Mouse (Mus musculus) thymus, adult 2 months (tissue): Measurements from ENCODE around the gene Lrrc47. TPM values are rescaled to one million over a fixed set of nuclear protein-coding genes. Genes with fewer than 3 reads are reported as not detected.

Source experiments
- DNase-seq: peaks from one replicate; pipeline ENCODE4 v3.0.0; 2021
- H3K27ac ChIP-seq: fragments of 200-500 bp; 2 replicates; pipeline ENCODE4 v1.5.1; 2012; ENCODE audit warnings: low read length, control low read depth; ENCODE audit not compliant: control insufficient read depth, insufficient read depth
- H3K27me3 ChIP-seq: fragments of 200-500 bp; 2 replicates; pipeline ENCODE4 v1.6.1; 2012; ENCODE audit warnings: mild to moderate bottlenecking, low read length, moderate library complexity, mixed read lengths; ENCODE audit not compliant: control insufficient read depth, insufficient read depth
- H3K36me3 ChIP-seq: fragments of 200-500 bp; 2 replicates; pipeline ENCODE4 v1.6.1; 2012; ENCODE audit warnings: mild to moderate bottlenecking, low read length, moderate library complexity; ENCODE audit not compliant: control insufficient read depth, insufficient read depth
- H3K4me1 ChIP-seq: fragments of 200-500 bp; replicated peaks from 2 replicates; pipeline ENCODE4 v1.6.1; 2012; ENCODE audit warnings: low read length; ENCODE audit not compliant: control insufficient read depth, insufficient read depth
- H3K4me3 ChIP-seq: fragments of 200-500 bp; 2 replicates; pipeline ENCODE4 v1.5.1; 2012; ENCODE audit warnings: mild to moderate bottlenecking, low read length, control low read depth, moderate library complexity; ENCODE audit not compliant: control insufficient read depth, insufficient read depth
- CTCF ChIP-seq: fragments of 200-500 bp; IDR thresholded peaks from 2 replicates; pipeline ENCODE4 v1.5.1; 2012; ENCODE audit warnings: mild to moderate bottlenecking, control low read depth, low read length, moderate library complexity, borderline replicate concordance; ENCODE audit not compliant: control insufficient read depth, poor library complexity, insufficient read depth; ENCODE audit errors: extremely low read depth
- POLR2A ChIP-seq: fragments of 200-500 bp; IDR thresholded peaks from 2 replicates; pipeline ENCODE4 v1.6.1; 2012; ENCODE audit warnings: mild to moderate bottlenecking, low read length, control low read depth, moderate library complexity; ENCODE audit not compliant: control insufficient read depth, poor library complexity, insufficient read depth; ENCODE audit errors: extremely low read depth
- WGBS: fragments of 180-500 bp; shearing (Covaris S2); methylation state at CpG from one replicate; pipeline ENCODE4 v1.1.7; 2018; 5-methylcytosine and 5-hydroxymethylcytosine counted together
- polyA plus RNA-seq: library from polyadenylated mRNA; depleted of rRNA; stranded (reverse); fragments of >200 nt; gene quantifications from 2 replicates; pipeline ENCODE4 v1.2.3, GENCODE M21; 2012; rRNA removed

Lrrc47 gene
- polyA plus RNA-seq, result 118 and 144 TPM in 2 replicates

DNA sequence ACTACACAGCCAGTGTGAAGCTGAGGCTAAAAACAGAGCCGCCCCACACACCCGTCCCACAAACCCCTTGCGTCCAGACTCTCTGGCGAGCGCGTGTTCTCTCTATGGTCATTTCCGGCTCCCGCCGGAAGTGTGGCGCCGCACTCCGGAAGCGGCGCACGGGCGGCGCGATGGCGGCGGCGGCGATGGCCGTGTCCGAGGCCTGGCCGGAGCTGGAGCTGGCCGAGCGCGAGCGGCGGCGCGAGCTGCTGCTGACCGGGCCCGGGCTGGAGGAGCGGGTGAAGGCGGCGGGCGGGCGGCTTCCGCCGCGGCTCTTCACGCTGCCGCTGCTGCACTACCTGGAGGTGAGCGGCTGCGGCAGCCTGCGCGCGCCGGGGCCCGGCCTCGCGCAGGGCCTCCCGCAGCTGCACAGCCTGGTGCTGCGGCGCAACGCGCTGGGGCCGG, at the start of gene Lrrc47:
Gene Lrrc47 (plus strand): TSS at position 86 of the 444 bp plus-strand sequence.
- peak; percentile 79 for DNase-seq
- H3K4me3 ChIP-seq, result peak within 1 kb of the TSS; percentile 96
- TF ChIP-seq POLR2A (peak; percentile 76; the same call in 1 of the 2 replicates), CTCF (no peak)
- H3K27ac ChIP-seq, result no peak within 1 kb of the TSS
- WGBS, result under 1% methylated on average over 59 of the region's 59 CpGs
- no peaks in the 10 kb centered on the region for H3K27me3 ChIP-seq
- H3K36me3 ChIP-seq, result peaks cover 5% of the 10 kb centered on the region
- H3K4me1 ChIP-seq, result peaks cover 23% of the 10 kb centered on the region

DNA sequence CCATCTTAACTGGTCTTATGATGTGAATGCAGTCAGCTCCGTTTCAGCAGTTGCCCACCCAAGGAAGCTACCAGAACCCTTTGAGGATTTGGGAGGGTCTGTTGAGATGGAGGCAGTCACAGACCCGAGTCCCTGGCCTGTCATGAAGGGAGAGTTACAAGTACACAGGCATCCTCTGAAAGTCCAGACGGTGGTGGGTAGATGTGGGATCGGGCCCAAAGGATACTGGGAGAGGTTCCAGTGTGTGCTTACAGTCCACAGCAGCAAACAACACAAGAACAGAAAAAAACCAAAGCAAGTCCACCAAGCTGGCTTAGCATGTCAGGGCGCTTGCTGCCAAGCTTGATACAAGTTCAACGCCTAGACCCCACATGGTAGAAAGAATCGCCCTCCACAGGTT, 48.9 kb upstream of the Lrrc47 start:
- Histone ChIP-seq H3K36me3 (peaks cover 12% of the 10 kb centered on the region; the same call in 1 of the 2 replicates), H3K4me3 (no peak overlapping the region), H3K4me1 (peaks cover 5% of the 10 kb centered on the region), H3K27ac (no peak overlapping the region), H3K27me3 (no peaks in the 10 kb centered on the region)
- DNase-seq, result no peak
- TF ChIP-seq POLR2A (no peak), CTCF (no peak)
- WGBS, result 95% methylated on average over 7 of the region's 7 CpGs

DNA sequence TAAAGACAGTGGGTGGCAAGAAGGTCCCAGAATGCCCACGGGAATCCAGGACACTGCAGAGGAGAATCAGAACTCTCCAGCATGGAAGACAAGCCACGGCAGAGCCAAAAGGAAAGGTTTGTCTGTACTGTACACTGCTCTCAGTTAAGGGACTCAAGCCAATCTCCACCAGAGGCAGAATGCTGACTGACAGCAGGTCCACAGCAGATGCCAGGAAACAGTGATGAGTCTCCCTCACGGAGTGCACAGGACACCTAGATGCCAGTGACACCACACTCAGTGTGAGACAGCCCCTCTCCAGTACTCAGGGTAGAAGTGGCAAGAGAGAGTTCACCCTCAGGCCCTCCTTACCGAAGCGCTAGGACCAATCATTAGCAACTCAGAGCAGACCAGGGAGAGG, 44.9 kb upstream of the Lrrc47 start:
- 92% methylated on average over 5 of the region's 5 CpGs for WGBS
- peaks cover 9% of the 10 kb centered on the region for H3K36me3 ChIP-seq

DNA sequence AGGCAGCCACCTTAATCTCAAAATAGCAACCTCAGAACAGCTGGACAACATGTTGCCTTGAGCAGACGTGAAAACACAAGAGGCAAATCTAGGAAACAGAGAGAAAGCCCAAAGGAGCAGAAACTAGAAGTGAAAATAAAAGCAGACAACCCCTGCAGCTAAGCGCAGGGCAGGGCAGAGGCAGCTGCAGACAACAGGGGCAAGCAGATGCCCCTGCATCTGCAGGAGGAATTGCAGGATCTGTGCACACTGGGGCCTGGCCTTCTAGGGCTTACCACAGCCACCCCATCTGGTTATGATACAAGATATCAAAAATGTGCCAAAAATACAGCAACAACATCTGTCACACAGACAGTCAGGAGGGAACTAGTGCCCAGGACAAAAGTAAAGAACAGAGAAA, 44.0 kb upstream of the Lrrc47 start:
- no peak for DNase-seq
- TF ChIP-seq CTCF, result no peak
- no peak for TF ChIP-seq POLR2A
- Histone ChIP-seq H3K4me1 (no peaks in the 10 kb centered on the region), H3K36me3 (peaks cover 6% of the 10 kb centered on the region), H3K27ac (no peak overlapping the region), H3K4me3 (no peak overlapping the region), H3K27me3 (no peaks in the 10 kb centered on the region)
- WGBS, result 91% methylated on average over 2 of the region's 2 CpGs

More for the DNA sequence above, 44.9 kb upstream of the Lrrc47 start:
- no peak for DNase-seq
- Histone ChIP-seq H3K4me1 (no peaks in the 10 kb centered on the region), H3K27me3 (no peaks in the 10 kb centered on the region), H3K27ac (no peak overlapping the region), H3K4me3 (no peak overlapping the region)
- no peak for TF ChIP-seq POLR2A
- TF ChIP-seq CTCF, result no peak

DNA sequence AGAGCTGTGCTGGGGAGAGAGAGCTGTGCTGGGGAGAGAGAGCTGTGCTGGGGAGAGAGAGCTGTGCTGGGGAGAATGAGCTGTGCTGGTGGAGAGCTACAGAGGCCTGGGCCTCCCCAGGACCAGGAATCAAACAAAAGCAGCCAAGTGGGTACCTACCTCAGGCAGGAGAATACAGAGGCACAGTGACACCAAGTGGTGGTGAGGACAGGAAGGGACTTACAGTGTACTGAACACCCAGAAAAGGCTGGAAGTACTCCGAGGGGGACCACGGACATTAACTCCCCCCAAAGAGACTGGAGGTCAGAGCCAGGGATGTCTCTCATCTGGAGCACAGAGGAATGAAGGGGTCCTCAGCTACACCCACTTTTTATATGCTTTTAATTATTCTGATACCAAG, 43.5 kb upstream of the Lrrc47 start:
- no peak for TF ChIP-seq POLR2A
- no peak for TF ChIP-seq CTCF
- Histone ChIP-seq H3K4me3 (no peak overlapping the region), H3K27me3 (no peaks in the 10 kb centered on the region), H3K27ac (no peak overlapping the region), H3K36me3 (peaks cover 5% of the 10 kb centered on the region), H3K4me1 (no peaks in the 10 kb centered on the region)
- 93% methylated on average over 2 of the region's 2 CpGs for WGBS
- no peak for DNase-seq

DNA sequence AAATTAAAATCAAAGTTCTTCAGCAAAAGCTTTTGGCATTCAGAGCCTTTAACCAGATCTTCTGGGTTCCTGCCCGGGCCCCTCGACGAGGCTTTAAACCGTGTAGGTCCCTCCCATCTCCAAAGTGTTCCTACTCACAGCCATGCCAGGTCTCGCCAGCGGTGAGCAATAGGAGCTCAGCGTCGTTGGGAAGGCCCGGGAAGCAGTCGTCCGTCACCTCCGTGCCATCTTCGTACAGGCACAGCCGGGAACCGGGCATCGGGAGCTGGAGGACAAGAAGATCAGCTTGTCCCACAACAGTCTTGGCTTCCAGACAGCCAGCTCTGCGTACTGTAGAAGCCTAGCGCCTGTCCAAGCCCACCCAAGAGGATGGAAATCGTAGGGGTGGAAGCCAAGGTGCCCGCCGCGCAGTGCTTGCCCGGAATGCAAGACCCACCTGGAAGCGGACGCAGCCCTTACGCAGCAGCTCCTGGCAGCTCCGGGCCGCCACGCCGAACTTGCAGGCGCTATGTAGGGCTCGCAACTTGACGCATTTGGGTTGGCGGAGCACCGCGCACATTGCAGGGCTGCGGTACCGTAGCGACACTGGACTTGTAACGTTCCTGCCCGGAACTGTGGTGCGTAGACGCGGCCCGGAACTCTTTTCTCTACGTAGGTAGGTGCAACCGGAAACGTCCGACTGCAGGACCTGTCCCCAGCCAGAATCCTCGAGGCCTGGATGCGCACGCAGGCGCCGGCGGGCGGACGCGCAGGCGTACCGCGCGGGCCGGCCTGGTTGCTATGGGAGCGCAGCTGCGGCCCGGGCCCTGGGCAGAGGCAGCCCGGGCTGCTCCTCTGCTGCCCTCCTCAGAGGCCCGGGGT, 36.9 kb upstream of the Lrrc47 start, which contains the start of the genes Dffb and Cep104:
Gene Dffb (minus strand): TSS at position 696 of the 861 bp plus-strand sequence.
Gene Cep104 (plus strand): TSS at position 764 of the 861 bp plus-strand sequence.
- H3K36me3 ChIP-seq, result peaks cover 5% of the 10 kb centered on the region
- WGBS, result under 1% methylated on average over 68 of the region's 68 CpGs
- no peaks in the 10 kb centered on the region for H3K27me3 ChIP-seq
- TF ChIP-seq POLR2A, result no peak
- TF ChIP-seq CTCF, result peak; percentile 53; the same call in 1 of the 2 replicates
- peaks cover 9% of the 10 kb centered on the region for H3K4me1 ChIP-seq
- peak within 1 kb of the TSS; percentile 95 for H3K4me3 ChIP-seq
- peak; percentile 87 for DNase-seq
- no peak within 1 kb of the TSS for H3K27ac ChIP-seq
